Mouse (Mus musculus) lung, adult 2 months (tissue): Measurements from ENCODE around the gene Uvrag. TPM values are rescaled to one million over a fixed set of nuclear protein-coding genes. Genes with fewer than 3 reads are reported as not detected.
"Not testable (repeated sequence)": the region's sequence is repeated elsewhere in the genome, so short reads cannot be mapped to it uniquely, and the experiment has no call there.

Source experiments
- DNase-seq: peaks from one replicate; pipeline ENCODE4 v3.0.0; 2022
- H3K4me1 ChIP-seq: fragments of 200-500 bp; 2 replicates; pipeline ENCODE4 v1.6.1; 2011; ENCODE audit warnings: low read length; ENCODE audit not compliant: control insufficient read depth, insufficient read depth
- H3K4me3 ChIP-seq: fragments of 200-500 bp; replicated peaks from 2 replicates; pipeline ENCODE3; 2011; ENCODE audit warnings: low read depth, mild to moderate bottlenecking, control low read depth, low read length; ENCODE audit errors: extremely low read depth
- CTCF ChIP-seq: fragments of 200-500 bp; IDR thresholded peaks from 2 replicates; pipeline ENCODE4 v1.5.1; 2011; ENCODE audit warnings: mild to moderate bottlenecking, low read length, control low read depth; ENCODE audit not compliant: insufficient read depth
- POLR2A ChIP-seq: fragments of 200-500 bp; IDR thresholded peaks from 2 replicates; pipeline ENCODE4 v1.6.1; 2011; ENCODE audit warnings: low read depth, mild to moderate bottlenecking, control low read depth, low read length, borderline replicate concordance; ENCODE audit errors: extremely low read depth
- WGBS: fragments of 180-500 bp; shearing (Covaris S2); methylation state at CpG from one replicate; pipeline ENCODE4 v1.1.7; 2018; 5-methylcytosine and 5-hydroxymethylcytosine counted together
- polyA plus RNA-seq: library from polyadenylated mRNA; depleted of rRNA; stranded (reverse); fragments of >200 nt; gene quantifications from 2 replicates; pipeline ENCODE4 v1.2.3, GENCODE M21; 2012

The Uvrag gene
- polyA plus RNA-seq, 1 experiment = 35.4 TPM

DNA sequence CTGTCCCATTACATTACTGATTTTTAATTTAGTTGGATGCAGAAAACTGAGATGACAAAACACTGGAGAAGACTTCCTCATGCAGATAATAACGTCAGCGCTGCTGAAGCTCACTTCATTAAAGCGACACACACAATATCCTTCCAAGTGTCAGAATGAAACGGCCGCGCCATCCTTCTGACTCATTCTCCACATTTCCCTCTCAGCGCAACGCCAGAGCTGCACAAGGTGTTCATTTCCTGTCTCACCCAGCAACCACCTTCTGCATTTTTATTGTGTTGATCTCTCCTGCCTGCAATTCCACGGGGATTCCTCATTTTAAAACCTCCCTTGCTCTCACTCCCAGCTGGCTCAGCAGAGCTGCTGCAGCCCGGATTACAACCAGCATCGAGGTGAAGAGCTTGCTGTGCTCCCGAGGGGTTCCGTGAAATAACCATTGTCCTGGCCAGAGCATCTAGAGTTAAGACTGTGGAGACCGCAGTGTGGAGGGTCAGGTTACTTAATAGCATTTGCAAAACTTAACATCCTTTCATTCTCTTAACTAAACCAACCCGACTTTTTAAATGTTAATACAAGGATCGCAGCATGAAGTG is 172.8 kb downstream of the Uvrag start:
- no peak for DNase-seq
- WGBS = 42% methylated on average over 16 of the region's 16 CpGs
- TF ChIP-seq POLR2A (no peak), CTCF (no peak)
- Histone ChIP-seq H3K4me3 (no peak overlapping the region), H3K4me1 (no peaks in the 10 kb centered on the region)

GRCm38 (mm10) chr7:98967672-98968071 is 173.3 kb downstream of the Uvrag start:
- DNase-seq = no peak
- 0 out of 2 replicates have a peak, but pooled peaks cover 2% of the 10 kb centered on the region for H3K4me1 ChIP-seq
- H3K4me3 ChIP-seq = no peak overlapping the region
- WGBS = 68% methylated on average over 7 of the region's 7 CpGs
- TF ChIP-seq CTCF (no peak), POLR2A (no peak)

DNA sequence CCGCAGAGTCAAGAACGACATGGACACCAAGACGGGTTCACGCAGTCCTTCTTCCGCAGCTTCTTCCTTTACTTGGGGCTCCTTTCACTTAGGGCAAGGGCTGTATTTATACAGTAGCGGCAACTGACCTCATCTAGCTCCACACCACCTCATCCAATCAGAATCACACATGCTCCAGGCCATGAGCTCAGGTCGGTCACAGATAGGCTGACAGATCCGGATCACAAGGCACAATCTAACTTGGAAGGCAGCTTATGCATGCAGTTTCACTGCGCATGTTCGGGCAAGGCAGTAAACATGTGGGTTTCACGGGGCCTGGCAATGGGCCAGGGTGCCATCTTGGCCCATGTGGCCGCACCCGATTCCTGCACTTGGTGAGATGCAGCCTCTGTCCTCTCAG is 177.4 kb downstream of the Uvrag start:
- H3K4me1 ChIP-seq, H3K4me3 ChIP-seq, DNase-seq: not testable (repeated sequence)
- WGBS = 87% methylated on average over 13 of the region's 13 CpGs

GRCm38 (mm10) chr7:98962547-98963311 is 178.2 kb downstream of the Uvrag start:
- H3K4me3 ChIP-seq = no peak overlapping the region
- peak; percentile 64 for DNase-seq
- peak; percentile 92 for TF ChIP-seq CTCF
- no peak for TF ChIP-seq POLR2A
- WGBS = 43% methylated on average over 13 of the region's 13 CpGs
- 0 out of 2 replicates have a peak, but pooled peaks cover 5% of the 10 kb centered on the region for H3K4me1 ChIP-seq

DNA sequence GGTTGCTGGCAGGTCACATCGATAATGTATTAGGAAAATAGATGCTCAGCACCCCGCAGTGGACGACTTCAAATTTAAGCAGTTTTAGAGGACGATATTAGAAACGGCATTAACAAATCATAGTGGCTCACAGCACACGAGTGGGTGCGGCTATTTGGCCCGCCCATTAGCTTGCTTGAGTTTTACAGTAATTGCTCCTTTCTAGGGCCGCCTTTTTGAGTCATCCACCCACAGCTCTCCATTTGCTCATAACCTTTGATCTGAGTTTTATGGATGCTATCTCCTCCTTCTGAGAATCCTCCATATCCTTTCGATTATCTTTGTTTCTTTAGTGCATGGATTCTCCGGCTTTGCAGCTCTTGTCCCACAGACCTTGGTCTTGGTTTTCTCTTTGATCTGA is 178.9 kb downstream of the Uvrag start:
- 82% methylated on average over 11 of the region's 11 CpGs for WGBS
- Histone ChIP-seq H3K4me1 (0 out of 2 replicates have a peak, but pooled peaks cover 5% of the 10 kb centered on the region), H3K4me3 (no peak overlapping the region)
- TF ChIP-seq CTCF = no peak
- DNase-seq = no peak

DNA sequence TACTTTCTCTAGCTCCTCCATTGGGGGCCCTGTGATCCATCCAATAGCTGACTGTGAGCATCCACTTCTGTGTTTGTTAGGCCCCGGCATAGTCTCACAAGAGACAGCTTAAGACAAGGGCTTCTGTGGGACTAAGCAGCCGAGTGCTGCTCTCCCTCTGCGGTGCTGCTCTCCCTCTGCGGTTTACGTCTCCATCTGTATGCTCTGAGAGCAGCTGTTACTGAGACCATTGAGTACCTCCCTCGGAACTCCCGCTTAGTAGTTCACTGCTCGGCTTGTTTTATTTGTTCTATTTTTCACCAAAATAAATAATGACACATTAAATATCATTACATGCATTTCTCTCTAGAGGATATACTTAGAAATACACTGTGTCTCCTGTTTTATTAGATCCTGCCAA is 180.7 kb downstream of the Uvrag start:
- 91% methylated on average over 8 of the region's 8 CpGs for WGBS
- TF ChIP-seq POLR2A (no peak), CTCF (no peak)
- 0 out of 2 replicates have a peak, but pooled peaks cover 5% of the 10 kb centered on the region for H3K4me1 ChIP-seq
- DNase-seq = no peak
- H3K4me3 ChIP-seq = no peak overlapping the region

DNA sequence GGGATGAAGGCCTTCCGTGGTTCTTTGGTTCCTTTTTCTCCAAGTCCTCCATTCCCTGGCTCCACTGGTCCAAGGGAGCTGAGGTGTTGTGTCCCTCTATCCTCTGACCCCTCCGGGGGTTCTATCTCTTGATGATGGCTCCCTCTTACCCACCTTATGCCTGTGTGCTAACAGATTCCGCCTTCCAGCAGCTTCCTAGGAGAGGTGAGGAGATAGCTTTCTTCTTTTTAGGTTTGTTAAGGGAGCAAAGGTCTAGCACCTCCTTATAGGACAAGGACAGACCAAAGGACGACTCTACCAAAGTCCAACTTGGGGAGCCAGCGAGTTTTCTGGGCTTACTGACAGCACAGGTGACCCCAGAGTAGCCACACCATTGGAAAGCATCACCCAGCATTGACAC is 181.7 kb downstream of the Uvrag start:
- WGBS = 93% methylated on average over 5 of the region's 5 CpGs
- H3K4me1 ChIP-seq = 0 out of 2 replicates have a peak, but pooled peaks cover 5% of the 10 kb centered on the region
- H3K4me3 ChIP-seq = no peak overlapping the region
- no peak for DNase-seq
- no peak for TF ChIP-seq CTCF
- no peak for TF ChIP-seq POLR2A

DNA sequence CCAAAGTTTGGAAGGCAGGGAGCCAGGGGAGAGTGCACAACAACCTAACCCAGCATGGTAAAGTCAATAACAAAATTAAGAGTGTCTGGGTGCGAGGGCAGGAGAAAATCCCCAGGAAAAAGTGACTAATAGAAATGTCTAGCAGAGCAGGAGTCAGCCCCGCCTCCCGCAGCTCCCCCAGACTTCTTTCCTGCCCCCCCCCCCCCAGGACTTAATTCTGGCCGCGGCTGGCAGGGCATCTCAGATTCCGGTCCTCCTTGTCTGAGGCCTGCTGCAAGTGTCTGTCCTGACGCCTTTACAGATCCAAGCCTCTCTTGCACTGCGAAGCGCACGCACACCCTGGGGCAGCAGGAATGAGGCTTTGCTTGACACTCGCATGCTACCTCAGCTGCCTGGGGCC is 182.8 kb downstream of the Uvrag start:
- WGBS = 36% methylated on average over 11 of the region's 11 CpGs
- no peak for DNase-seq
- peaks cover 5% of the 10 kb centered on the region; the same call in 1 of the 2 replicates for H3K4me1 ChIP-seq
- TF ChIP-seq POLR2A (no peak), CTCF (no peak)
- H3K4me3 ChIP-seq = no peak overlapping the region

GRCm38 (mm10) chr7:98957111-98957741 is 183.7 kb downstream of the Uvrag start:
- Histone ChIP-seq H3K4me1 (peaks cover 2% of the 10 kb centered on the region; the same call in 1 of the 2 replicates), H3K4me3 (no peak overlapping the region)
- DNase-seq = no peak
- TF ChIP-seq POLR2A (no peak), CTCF (no peak)
- 92% methylated on average over 8 of the region's 8 CpGs for WGBS

GRCm38 (mm10) chr7:98956609-98957008 is 184.3 kb downstream of the Uvrag start:
- DNase-seq = no peak
- WGBS = 52% methylated on average over 1 of the region's 1 CpGs
- H3K4me1 ChIP-seq = peaks cover 2% of the 10 kb centered on the region; the same call in 1 of the 2 replicates
- H3K4me3 ChIP-seq = no peak overlapping the region
- TF ChIP-seq CTCF = no peak
- TF ChIP-seq POLR2A = no peak
